Mouse (Mus musculus): ENCODE measurements at regions not wholly inside any gene's neighbourhood (a gene's known extent, or its start where the extent isn't known, plus 50 kb on each side); places are given as distances from the start of the nearest gene placed in this dataset.

- H3K4me1 ChIP-seq (ENCODE audit: control insufficient read depth, insufficient read depth, low read length), result no peaks in the 10 kb centered on the region; the same call in 1 of the 2 replicates
- 71% methylated on average over 9 of the region's 9 CpGs for WGBS
- no peak for TF ChIP-seq POLR2A (IDR thresholded peaks at IDR 0.05; ENCODE audit: insufficient read depth, low read depth, low read length)
- TF ChIP-seq CTCF (IDR thresholded peaks at IDR 0.05; ENCODE audit: insufficient read depth, low read depth, low read length), result no peak
- no peak overlapping the region for H3K27ac ChIP-seq (ENCODE audit: insufficient read depth, low read depth, low read length)
- H3K4me3 ChIP-seq (ENCODE audit: insufficient read depth, low read depth, low read length), result no peak overlapping the region
Measured at GRCm38 (mm10) chr12:26126260-26126659, 288.8 kb downstream of the Rnf144a start.

- no peak overlapping the region for H3K27ac ChIP-seq (ENCODE audit: insufficient read depth, low read depth, low read length)
- WGBS, result 92% methylated on average over 2 of the region's 2 CpGs
- TF ChIP-seq CTCF (IDR thresholded peaks at IDR 0.05; ENCODE audit: insufficient read depth, low read depth, low read length) (no peak), POLR2A (IDR thresholded peaks at IDR 0.05; ENCODE audit: insufficient read depth, low read depth, low read length) (no peak)
- no peak overlapping the region for H3K4me3 ChIP-seq (ENCODE audit: insufficient read depth, low read depth, low read length)
- H3K4me1 ChIP-seq (ENCODE audit: control insufficient read depth, insufficient read depth, low read length), result no peaks in the 10 kb centered on the region; the same call in 1 of the 2 replicates
Measured at GRCm38 (mm10) chr12:26124211-26124610, 290.8 kb downstream of the Rnf144a start.

GRCm38 (mm10) chr12:26115339-26115912, 299.6 kb downstream of the Rnf144a start:
- Histone ChIP-seq H3K27ac (ENCODE audit: insufficient read depth, low read depth, low read length) (no peak overlapping the region), H3K4me1 (ENCODE audit: control insufficient read depth, insufficient read depth, low read length) (peaks cover 3% of the 10 kb centered on the region; the same call in 1 of the 2 replicates), H3K4me3 (ENCODE audit: insufficient read depth, low read depth, low read length) (no peak overlapping the region)
- WGBS, result 72% methylated on average over 9 of the region's 9 CpGs
- TF ChIP-seq CTCF (IDR thresholded peaks at IDR 0.05; ENCODE audit: insufficient read depth, low read depth, low read length) (no peak), POLR2A (IDR thresholded peaks at IDR 0.05; ENCODE audit: insufficient read depth, low read depth, low read length) (no peak)

- Histone ChIP-seq H3K27ac (ENCODE audit: insufficient read depth, low read depth, low read length) (no peak overlapping the region), H3K4me1 (ENCODE audit: control insufficient read depth, insufficient read depth, low read length) (peaks cover 3% of the 10 kb centered on the region; the same call in 1 of the 2 replicates), H3K4me3 (ENCODE audit: insufficient read depth, low read depth, low read length) (no peak overlapping the region)
- TF ChIP-seq CTCF (IDR thresholded peaks at IDR 0.05; ENCODE audit: insufficient read depth, low read depth, low read length) (no peak), POLR2A (IDR thresholded peaks at IDR 0.05; ENCODE audit: insufficient read depth, low read depth, low read length) (no peak)
- 60% methylated on average over 8 of the region's 8 CpGs for WGBS
Measured at GRCm38 (mm10) chr12:26112166-26113019, 302.7 kb downstream of the Rnf144a start.

- no peak for TF ChIP-seq POLR2A (IDR thresholded peaks at IDR 0.05; ENCODE audit: insufficient read depth, low read depth, low read length)
- no peak for TF ChIP-seq CTCF (IDR thresholded peaks at IDR 0.05; ENCODE audit: insufficient read depth, low read depth, low read length)
- Histone ChIP-seq H3K4me3 (ENCODE audit: insufficient read depth, low read depth, low read length) (no peak overlapping the region), H3K27ac (ENCODE audit: insufficient read depth, low read depth, low read length) (no peak overlapping the region), H3K4me1 (ENCODE audit: control insufficient read depth, insufficient read depth, low read length) (peaks cover 3% of the 10 kb centered on the region; the same call in 1 of the 2 replicates)
- 87% methylated on average over 6 of the region's 6 CpGs for WGBS
Measured at GRCm38 (mm10) chr12:26109866-26110265, 305.2 kb downstream of the Rnf144a start.

GRCm38 (mm10) chr12:26104372-26104771, 310.7 kb downstream of the Rnf144a start:
- no peak for TF ChIP-seq CTCF (IDR thresholded peaks at IDR 0.05; ENCODE audit: insufficient read depth, low read depth, low read length)
- TF ChIP-seq POLR2A (IDR thresholded peaks at IDR 0.05; ENCODE audit: insufficient read depth, low read depth, low read length), result no peak
- H3K27ac ChIP-seq (ENCODE audit: insufficient read depth, low read depth, low read length), result no peak overlapping the region

GRCm38 (mm10) chr12:26102384-26102783, 312.7 kb downstream of the Rnf144a start:
- no peak for TF ChIP-seq CTCF (IDR thresholded peaks at IDR 0.05; ENCODE audit: insufficient read depth, low read depth, low read length)
- TF ChIP-seq POLR2A (IDR thresholded peaks at IDR 0.05; ENCODE audit: insufficient read depth, low read depth, low read length), result no peak
- Histone ChIP-seq H3K4me1 (ENCODE audit: control insufficient read depth, insufficient read depth, low read length) (no peaks in the 10 kb centered on the region), H3K4me3 (ENCODE audit: insufficient read depth, low read depth, low read length) (no peak overlapping the region), H3K27ac (ENCODE audit: insufficient read depth, low read depth, low read length) (no peak overlapping the region)
- WGBS, result 97% methylated on average over 4 of the region's 4 CpGs

More at GRCm38 (mm10) chr12:26104372-26104771, 310.7 kb downstream of the Rnf144a start:
- H3K4me1 ChIP-seq (ENCODE audit: control insufficient read depth, insufficient read depth, low read length), result no peaks in the 10 kb centered on the region
- H3K4me3 ChIP-seq (ENCODE audit: insufficient read depth, low read depth, low read length), result no peak overlapping the region
- WGBS, result 93% methylated on average over 3 of the region's 3 CpGs

- WGBS, result 65% methylated on average over 2 of the region's 2 CpGs
- H3K4me1 ChIP-seq (ENCODE audit: control insufficient read depth, insufficient read depth, low read length), result no peaks in the 10 kb centered on the region
- H3K4me3 ChIP-seq (ENCODE audit: insufficient read depth, low read depth, low read length), result no peak overlapping the region
- TF ChIP-seq CTCF (IDR thresholded peaks at IDR 0.05; ENCODE audit: insufficient read depth, low read depth, low read length) (no peak), POLR2A (IDR thresholded peaks at IDR 0.05; ENCODE audit: insufficient read depth, low read depth, low read length) (no peak)
- no peak overlapping the region for H3K27ac ChIP-seq (ENCODE audit: insufficient read depth, low read depth, low read length)
Measured at GRCm38 (mm10) chr12:26100140-26100539, 314.9 kb downstream of the Rnf144a start.

- Histone ChIP-seq H3K4me1 (ENCODE audit: control insufficient read depth, insufficient read depth, low read length) (no peaks in the 10 kb centered on the region), H3K27ac (ENCODE audit: insufficient read depth, low read depth, low read length) (no peak overlapping the region), H3K4me3 (ENCODE audit: insufficient read depth, low read depth, low read length) (no peak overlapping the region)
- 86% methylated on average over 5 of the region's 5 CpGs for WGBS
- TF ChIP-seq POLR2A (IDR thresholded peaks at IDR 0.05; ENCODE audit: insufficient read depth, low read depth, low read length) (no peak), CTCF (IDR thresholded peaks at IDR 0.05; ENCODE audit: insufficient read depth, low read depth, low read length) (no peak)
Measured at GRCm38 (mm10) chr12:26099176-26099575, 315.9 kb downstream of the Rnf144a start.
